Mouse (Mus musculus) intestine, embryonic 16.5 days (tissue): ENCODE results near the gene Nudt16l1. TPM values are rescaled to one million over a fixed set of nuclear protein-coding genes. Genes with fewer than 3 reads are reported as not detected.

ENCODE experiments used
- ATAC-seq: fragments of 200-750 bp; cut with Nextera tagmentation; 2 replicates; pipeline ENCODE4 v1.8.0; 2017; ENCODE audit warnings: moderate TSS enrichment, moderate library complexity
- H3K27ac ChIP-seq: fragments of 300-500 bp; sonication (generic); 2 replicates; pipeline ENCODE4 v1.5.1; 2014; ENCODE audit warnings: mild to moderate bottlenecking, low read length
- H3K27me3 ChIP-seq: fragments of 300-500 bp; sonication (generic); replicated peaks from 2 replicates; pipeline ENCODE4 v1.6.1; 2014; ENCODE audit warnings: low read length, control low read depth, mixed read lengths; ENCODE audit not compliant: control insufficient read depth, insufficient read depth
- H3K36me3 ChIP-seq: fragments of 300-500 bp; sonication (generic); 2 replicates; pipeline ENCODE4 v1.6.1; 2014; ENCODE audit warnings: low read length, control low read depth; ENCODE audit not compliant: control insufficient read depth, insufficient read depth
- H3K4me1 ChIP-seq: fragments of 300-500 bp; sonication (generic); 2 replicates; pipeline ENCODE4 v1.6.1; 2014; ENCODE audit warnings: low read length, control low read depth, mixed read lengths; ENCODE audit not compliant: control insufficient read depth, insufficient read depth
- H3K4me2 ChIP-seq: fragments of 300-500 bp; sonication (generic); 2 replicates; pipeline ENCODE4 v1.6.1; 2014; ENCODE audit warnings: low read depth, low read length, control low read depth
- H3K4me3 ChIP-seq: fragments of 300-500 bp; sonication (generic); 2 replicates; pipeline ENCODE4 v1.5.1; 2014; ENCODE audit warnings: mild to moderate bottlenecking, low read length
- H3K9ac ChIP-seq: fragments of 300-500 bp; sonication (generic); 2 replicates; pipeline ENCODE4 v1.6.1; 2014; ENCODE audit warnings: low read depth, low read length
- H3K9me3 ChIP-seq: fragments of 300-500 bp; sonication (generic); 2 replicates; pipeline ENCODE4 v1.6.1; 2016; ENCODE audit warnings: low read length, control low read depth; ENCODE audit not compliant: control insufficient read depth
- WGBS: fragments of 180-500 bp; shearing (Covaris S2); extraction: QIAGEN DNeasy Blood & Tissue Kit; methylation state at CpG from one replicate; pipeline ENCODE4 v1.1.7; 2014; 5-methylcytosine and 5-hydroxymethylcytosine counted together
- polyA plus RNA-seq: library from polyadenylated mRNA; unstranded; fragments of >200 nt; fragmentation: Nextera tagmentation; extraction: Ambion mirVana; gene quantifications from 2 replicates; pipeline ENCODE4 v1.2.1, GENCODE M21; 2015

The Nudt16l1 gene
- polyA plus RNA-seq, 1 experiment from 2014 or later, result 144 TPM

DNA sequence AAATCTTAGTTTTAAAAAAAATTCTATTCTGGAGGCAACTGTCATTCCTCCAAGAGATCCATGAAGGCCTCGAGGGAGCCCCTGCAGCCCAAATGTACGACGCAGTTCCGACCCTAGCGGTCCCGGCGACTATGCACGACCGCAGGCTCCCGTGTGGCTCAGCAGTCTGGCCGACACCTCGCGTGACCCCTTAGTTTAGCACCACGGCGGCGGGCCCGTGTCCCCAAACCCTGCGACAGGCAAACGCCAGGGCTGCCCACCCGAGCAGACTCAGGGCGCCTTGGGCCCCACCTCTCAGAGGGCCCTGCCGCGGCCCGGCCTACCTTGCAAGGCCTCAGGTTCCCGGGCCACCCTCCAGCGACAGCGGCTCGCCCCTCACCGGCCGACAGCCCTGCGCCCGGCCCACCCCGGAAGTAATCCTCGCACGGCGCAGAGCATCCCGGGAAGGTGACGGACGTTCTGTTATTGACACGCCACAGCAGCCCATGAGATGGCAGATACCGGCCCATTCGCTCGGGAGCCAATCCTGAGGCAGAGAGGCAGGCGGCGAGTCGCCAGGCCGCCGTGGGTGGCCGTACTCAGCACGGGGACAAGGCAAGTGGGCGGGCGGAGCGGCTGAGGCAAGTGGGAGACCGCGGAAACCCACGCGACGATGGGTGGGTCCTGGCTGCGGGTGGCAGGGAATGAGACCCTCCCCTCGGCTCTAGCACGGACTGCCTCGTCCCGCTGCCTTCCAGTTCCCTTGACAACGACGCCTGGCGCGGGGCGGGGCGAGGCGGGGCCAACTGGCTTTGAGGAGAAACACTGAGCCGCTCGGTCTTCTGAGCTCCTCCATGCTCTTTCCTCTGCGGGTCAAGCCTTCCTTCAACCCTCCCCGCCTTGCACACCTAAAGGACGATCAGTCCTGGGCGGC lies 25.5 kb downstream of the Nudt16l1 start, which contains the start of gene Anks3:
Gene Anks3 (minus strand): TSS at position 409 of the 913 bp plus-strand sequence.
- under 1% methylated on average over 74 of the region's 76 CpGs for WGBS
- H3K4me2 ChIP-seq, result peak within 1 kb of the TSS; percentile 89
- peak; percentile 99 for ATAC-seq
- H3K9ac ChIP-seq, result peak within 1 kb of the TSS; percentile 91
- peak within 1 kb of the TSS; percentile 94 for H3K4me3 ChIP-seq
- H3K27ac ChIP-seq, result peak within 1 kb of the TSS; percentile 70
- no peaks in the 10 kb centered on the region for H3K27me3 ChIP-seq
- peaks cover 16% of the 10 kb centered on the region for H3K4me1 ChIP-seq
- H3K36me3 ChIP-seq, result no peaks in the 10 kb centered on the region
- H3K9me3 ChIP-seq, result no peaks in the 10 kb centered on the region

DNA sequence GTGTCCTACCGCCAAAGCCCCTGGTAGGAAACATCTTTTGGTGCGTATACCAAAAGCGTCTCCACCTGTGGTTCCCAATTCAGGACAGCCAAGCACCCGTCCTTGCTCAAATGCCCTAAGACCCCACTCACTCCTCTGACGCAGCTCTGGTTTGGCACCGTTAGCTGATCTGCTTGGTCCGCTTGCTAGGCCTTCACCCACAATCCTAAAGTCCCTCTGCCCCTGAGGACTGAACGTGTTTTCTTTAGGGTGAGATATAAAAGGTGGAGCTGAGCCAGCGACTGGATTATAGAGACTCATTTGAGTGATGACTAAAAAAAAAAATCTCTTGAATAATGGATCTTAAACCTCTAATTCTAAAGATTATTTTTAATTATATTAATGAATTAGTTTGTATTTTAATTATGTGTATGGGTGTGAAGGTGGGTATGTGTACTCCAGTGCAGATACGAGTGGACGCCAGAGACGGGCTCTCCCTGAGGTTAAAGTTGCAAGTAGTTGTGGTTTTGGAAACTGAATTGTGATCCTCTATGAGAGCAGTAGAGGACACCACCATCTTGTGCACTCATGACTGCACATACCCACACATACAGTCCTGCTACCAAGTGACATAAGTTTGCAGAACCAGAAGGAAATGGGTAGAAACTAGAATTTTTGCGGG lies 26.3 kb downstream of the Nudt16l1 start:
- H3K27ac ChIP-seq, result peak overlapping the region; percentile 70
- no peaks in the 10 kb centered on the region for H3K27me3 ChIP-seq
- no peaks in the 10 kb centered on the region for H3K9me3 ChIP-seq
- WGBS, result 22% methylated on average over 13 of the region's 13 CpGs
- H3K9ac ChIP-seq, result peak overlapping the region; percentile 91
- H3K4me1 ChIP-seq, result peaks cover 16% of the 10 kb centered on the region
- H3K36me3 ChIP-seq, result no peaks in the 10 kb centered on the region
- ATAC-seq, result peak; percentile 13
- H3K4me3 ChIP-seq, result peak overlapping the region; percentile 94
- peak overlapping the region; percentile 89 for H3K4me2 ChIP-seq

DNA sequence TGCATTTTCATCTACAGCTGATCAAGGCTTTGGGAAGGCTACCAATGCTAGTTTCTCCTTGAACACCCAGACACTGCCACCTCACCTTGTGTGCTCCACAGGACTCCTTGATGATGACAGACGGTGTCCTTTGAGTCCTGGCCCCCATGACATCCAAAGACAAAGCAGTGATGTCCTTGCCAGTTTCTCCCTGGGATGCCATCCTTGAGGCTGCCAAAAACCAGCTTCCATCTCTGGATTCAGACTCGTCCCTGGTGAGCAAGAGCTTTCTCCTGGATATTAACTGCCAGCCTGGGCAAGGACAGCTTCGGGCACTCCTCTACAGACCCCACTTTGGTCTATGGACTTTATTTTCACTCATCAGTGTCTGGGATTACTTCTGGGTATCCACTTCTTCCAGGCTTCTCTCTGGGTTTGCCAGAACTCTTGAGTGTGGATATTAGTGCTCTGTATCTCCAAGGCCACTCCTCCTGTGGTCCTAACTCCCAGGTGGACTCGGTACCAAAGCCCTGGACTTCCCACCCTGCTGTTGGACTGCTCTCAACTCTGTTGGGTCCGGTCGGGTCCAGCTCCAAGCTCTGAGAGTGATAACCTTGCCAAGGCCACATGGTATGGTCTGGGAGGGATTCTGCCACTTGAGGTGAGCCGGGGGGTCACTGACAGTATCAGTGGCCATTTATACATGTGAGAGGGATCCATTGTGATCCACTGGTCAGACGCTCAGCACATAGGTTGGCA lies 27.0 kb downstream of the Nudt16l1 start:
- H3K9ac ChIP-seq, result no peak overlapping the region
- H3K4me3 ChIP-seq, result no peak overlapping the region
- no peaks in the 10 kb centered on the region for H3K27me3 ChIP-seq
- 88% methylated on average over 8 of the region's 8 CpGs for WGBS
- H3K4me2 ChIP-seq, result no peak overlapping the region
- no peak overlapping the region for H3K27ac ChIP-seq
- H3K4me1 ChIP-seq, result peaks cover 16% of the 10 kb centered on the region
- ATAC-seq, result no peak
- no peaks in the 10 kb centered on the region for H3K36me3 ChIP-seq
- no peaks in the 10 kb centered on the region for H3K9me3 ChIP-seq

DNA sequence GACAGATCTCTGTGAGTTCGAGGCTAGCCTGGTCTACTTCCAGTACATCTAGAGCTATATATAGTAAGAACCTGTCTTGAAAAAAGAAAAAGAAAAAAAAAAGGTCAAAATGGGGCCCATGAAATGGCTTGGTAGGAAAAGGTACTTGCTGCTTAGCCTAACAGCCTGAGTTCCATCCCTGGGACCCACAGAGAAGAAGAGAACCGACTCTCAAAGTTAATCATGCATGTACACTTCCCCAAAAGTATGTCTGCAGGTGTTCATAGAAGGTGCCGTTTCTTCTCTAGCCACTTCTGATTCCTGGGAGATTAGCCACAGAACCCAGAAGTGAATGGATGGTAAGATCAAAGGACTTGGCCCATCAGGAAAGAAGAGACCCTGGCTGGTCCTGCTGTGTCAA lies 29.9 kb downstream of the Nudt16l1 start:
- Histone ChIP-seq H3K4me2 (no peak overlapping the region), H3K4me3 (no peak overlapping the region), H3K9me3 (no peaks in the 10 kb centered on the region), H3K4me1 (peaks cover 4% of the 10 kb centered on the region), H3K9ac (no peak overlapping the region), H3K36me3 (no peaks in the 10 kb centered on the region), H3K27me3 (no peaks in the 10 kb centered on the region), H3K27ac (no peak overlapping the region)
- ATAC-seq, result no peak
- WGBS, result 80% methylated on average over 3 of the region's 3 CpGs

DNA sequence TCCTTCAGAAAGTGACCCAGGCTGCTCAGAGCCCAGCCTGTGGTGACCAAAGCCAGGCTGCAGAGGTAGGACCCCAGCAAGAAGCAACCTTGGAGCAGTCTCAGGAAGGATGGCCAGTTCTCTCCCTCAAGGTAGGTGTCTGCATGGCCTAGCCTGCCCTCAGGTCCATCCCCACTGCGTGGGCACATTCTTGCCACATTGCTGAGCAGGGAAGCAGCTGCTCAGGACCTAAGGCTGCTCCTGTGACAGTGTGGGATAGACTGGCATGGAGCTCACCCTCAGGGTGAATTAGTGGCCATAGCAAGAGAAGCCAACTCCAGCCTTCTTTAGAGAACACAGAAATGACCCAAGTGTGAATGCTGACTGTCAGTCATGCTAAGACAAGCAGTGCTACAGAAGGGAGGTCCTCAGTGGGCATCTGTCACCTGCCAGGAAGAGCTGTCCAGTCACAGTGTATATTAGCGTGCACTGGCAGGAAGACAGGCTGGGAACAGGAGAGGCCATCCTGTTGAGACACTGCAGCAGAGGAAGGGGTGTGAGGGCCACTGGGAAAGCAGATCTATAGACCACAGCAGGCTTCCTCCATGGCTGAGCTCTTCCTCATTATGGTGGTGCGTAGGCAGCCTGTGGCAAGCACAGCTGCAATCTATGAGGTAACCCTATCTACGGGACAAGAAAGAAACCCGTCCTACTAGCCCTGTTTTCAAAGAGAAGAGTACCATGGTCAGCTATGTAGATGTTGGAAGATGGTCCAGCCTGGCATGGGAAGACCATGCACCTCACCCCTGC lies 30.7 kb downstream of the Nudt16l1 start:
- WGBS, result 82% methylated on average over 5 of the region's 5 CpGs
- Histone ChIP-seq H3K4me2 (no peak overlapping the region), H3K9ac (0 out of 2 replicates have a peak overlapping the region, but pooled peaks have one; percentile 17), H3K36me3 (no peaks in the 10 kb centered on the region), H3K27me3 (no peaks in the 10 kb centered on the region), H3K4me3 (no peak overlapping the region), H3K4me1 (peaks cover 3% of the 10 kb centered on the region; the same call in 1 of the 2 replicates), H3K27ac (no peak overlapping the region), H3K9me3 (no peaks in the 10 kb centered on the region)
- ATAC-seq, result no peak

DNA sequence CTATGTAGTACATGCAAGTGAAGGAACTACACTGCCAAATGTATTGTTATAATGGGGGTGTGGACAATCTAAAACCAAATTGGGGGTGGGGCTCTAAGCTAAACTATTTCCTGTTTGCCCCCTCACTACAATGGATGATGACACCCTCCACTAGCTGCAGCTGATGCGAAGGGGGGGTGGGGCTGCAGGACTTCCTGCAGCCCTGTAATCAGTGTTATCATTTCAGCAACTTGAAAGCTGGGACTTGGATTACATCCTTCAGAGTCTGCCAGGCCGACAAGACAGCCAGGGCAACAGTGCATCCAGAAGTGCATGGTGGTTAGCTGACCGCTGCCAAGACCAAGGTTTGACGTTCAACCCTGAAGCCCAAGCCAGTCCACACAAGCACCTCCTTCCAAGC lies 33.1 kb downstream of the Nudt16l1 start:
- H3K4me3 ChIP-seq, result no peak overlapping the region
- H3K27ac ChIP-seq, result no peak overlapping the region
- H3K27me3 ChIP-seq, result no peaks in the 10 kb centered on the region
- WGBS, result 66% methylated on average over 4 of the region's 4 CpGs
- no peaks in the 10 kb centered on the region for H3K9me3 ChIP-seq
- H3K4me1 ChIP-seq, result no peaks in the 10 kb centered on the region; the same call in 1 of the 2 replicates
- H3K4me2 ChIP-seq, result no peak overlapping the region
- no peaks in the 10 kb centered on the region for H3K36me3 ChIP-seq
- ATAC-seq, result no peak
- H3K9ac ChIP-seq, result no peak overlapping the region

DNA sequence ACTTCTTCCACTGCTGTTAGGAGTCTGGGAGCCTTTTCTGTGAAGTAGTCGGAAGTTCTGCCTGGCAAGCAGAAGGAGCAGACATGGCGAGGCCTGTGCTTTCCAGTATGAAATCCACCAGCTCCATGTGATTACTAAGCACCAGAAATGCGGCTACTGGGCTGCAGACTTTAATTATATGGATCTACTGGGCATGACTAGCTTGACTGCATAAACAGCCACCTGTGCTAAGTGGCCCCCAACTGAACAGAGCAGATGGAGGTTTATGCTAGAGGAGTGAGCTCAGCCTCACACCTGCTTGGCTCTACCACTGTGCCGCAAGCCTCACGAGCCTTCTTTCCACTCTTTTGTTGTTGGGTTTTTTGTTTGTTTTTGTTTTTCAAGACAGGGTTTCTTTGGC lies 36.0 kb downstream of the Nudt16l1 start:
- Histone ChIP-seq H3K4me1 (no peaks in the 10 kb centered on the region; the same call in 1 of the 2 replicates), H3K36me3 (no peaks in the 10 kb centered on the region), H3K4me3 (no peak overlapping the region), H3K9me3 (no peaks in the 10 kb centered on the region), H3K4me2 (no peak overlapping the region), H3K9ac (no peak overlapping the region), H3K27ac (no peak overlapping the region), H3K27me3 (no peaks in the 10 kb centered on the region)
- no peak for ATAC-seq
- WGBS, result 87% methylated on average over 5 of the region's 5 CpGs

DNA sequence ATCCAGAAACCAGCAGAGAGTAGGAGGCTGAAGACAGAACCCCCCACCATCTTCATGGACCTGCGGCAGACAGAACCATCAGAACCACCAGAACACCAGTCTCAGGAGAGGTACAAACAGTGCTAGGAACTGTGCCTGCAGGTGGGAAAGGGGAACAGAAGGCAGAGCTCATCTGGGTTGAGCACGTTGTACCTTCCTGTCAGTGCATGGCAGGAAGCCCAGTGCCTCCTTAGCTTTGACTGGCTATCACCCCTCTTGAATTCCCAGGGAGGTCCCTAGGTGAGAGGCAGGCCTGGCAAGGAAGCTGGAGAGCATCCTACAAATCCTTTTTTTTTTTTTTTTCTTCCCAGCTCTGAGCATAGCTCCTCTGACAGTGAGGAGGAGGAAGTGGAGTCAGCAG lies 37.6 kb downstream of the Nudt16l1 start:
- ATAC-seq, result no peak
- H3K9me3 ChIP-seq, result no peaks in the 10 kb centered on the region
- WGBS, result 67% methylated on average over 2 of the region's 2 CpGs
- H3K4me3 ChIP-seq, result no peak overlapping the region
- no peak overlapping the region for H3K27ac ChIP-seq
- no peaks in the 10 kb centered on the region for H3K27me3 ChIP-seq
- no peak overlapping the region for H3K4me2 ChIP-seq
- no peak overlapping the region for H3K9ac ChIP-seq
- no peaks in the 10 kb centered on the region for H3K36me3 ChIP-seq
- H3K4me1 ChIP-seq, result no peaks in the 10 kb centered on the region; the same call in 1 of the 2 replicates
